Mouse (Mus musculus) heart, adult 9 months (tissue): Measurements from ENCODE around the gene Snrk.
A peak's percentile ranks its signal among the peaks of the same experiment; 100 is the strongest.
"Not testable (repeated sequence)": the region's sequence is repeated elsewhere in the genome, so short reads cannot be mapped to it uniquely, and the experiment has no call there.

Source experiments
- DNase-seq, 2 experiments: peaks; one replicate each; pipeline ENCODE4 v3.0.0; 2022; ENCODE audit warnings: low spot score in 2 of 2

Snrk gene

DNA sequence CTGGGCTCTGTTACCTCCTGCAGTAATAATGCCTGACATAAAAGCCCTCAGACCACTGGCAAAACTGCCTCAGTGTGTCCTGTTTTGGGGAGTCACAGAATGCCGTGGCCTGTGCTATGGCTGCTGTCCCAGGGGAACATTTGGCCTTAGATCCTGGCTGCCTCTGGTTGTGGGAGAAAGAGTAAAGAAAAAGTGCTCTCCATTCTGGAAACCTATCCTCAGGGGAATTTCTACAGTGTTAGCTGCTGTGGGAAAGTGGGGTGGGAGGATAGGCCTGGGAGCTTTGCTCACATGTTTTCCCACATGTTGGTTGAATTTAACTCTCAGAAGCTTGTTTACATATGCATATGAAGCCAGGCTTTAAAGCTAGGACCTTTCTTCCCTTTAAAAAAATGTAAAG, 26.2 kb downstream of the Snrk start:
- DNase-seq, result peak; percentile 50 to 67

- no peak for DNase-seq
Observed at GRCm38 (mm10) chr9:122144776-122145175, 27.7 kb downstream of the Snrk start.

DNA sequence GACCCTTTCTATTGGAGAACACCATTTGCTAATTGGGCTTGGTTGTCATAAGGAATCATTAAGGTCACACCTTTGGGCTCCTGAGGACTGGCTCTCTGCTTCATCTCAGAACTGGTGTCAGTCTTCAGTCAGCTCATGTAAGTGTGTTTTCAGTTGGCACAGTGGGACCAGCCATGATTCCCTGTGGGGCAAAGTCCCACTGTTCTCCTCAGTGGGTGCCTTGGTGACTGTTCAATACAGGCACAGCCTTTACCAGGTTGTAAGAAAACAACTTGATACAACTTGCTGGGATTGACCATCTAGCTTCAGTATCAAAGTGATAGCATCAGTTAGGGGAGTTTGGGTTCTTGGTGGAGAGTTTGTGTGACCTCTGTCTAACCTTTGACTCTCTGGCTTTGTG, 28.6 kb downstream of the Snrk start:
- DNase-seq, result no peak

- DNase-seq, result no peak
Observed at GRCm38 (mm10) chr9:122146124-122146870, 29.2 kb downstream of the Snrk start.

DNA sequence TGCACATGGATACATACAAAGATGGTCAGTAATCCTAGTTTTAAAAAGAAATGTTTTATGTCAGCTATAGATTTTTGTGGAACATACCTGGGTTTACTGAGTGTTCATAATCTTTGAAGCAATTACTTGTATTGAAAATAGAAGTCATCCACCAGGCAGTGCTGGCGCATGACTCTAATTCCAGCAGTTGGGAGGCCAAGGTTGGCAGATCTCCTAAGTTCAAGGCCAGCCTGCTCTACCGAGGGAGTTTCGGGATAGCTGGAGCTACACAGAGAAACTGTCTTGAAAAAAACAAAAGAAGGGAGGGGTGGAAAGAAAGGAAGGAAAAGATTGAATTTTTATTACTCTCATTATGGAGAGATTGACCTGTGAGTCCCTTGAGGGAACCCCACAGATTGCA, 31.3 kb downstream of the Snrk start:
- no peak for DNase-seq

- no peak for DNase-seq
Observed at GRCm38 (mm10) chr9:122149997-122150826, 33.1 kb downstream of the Snrk start.

DNA sequence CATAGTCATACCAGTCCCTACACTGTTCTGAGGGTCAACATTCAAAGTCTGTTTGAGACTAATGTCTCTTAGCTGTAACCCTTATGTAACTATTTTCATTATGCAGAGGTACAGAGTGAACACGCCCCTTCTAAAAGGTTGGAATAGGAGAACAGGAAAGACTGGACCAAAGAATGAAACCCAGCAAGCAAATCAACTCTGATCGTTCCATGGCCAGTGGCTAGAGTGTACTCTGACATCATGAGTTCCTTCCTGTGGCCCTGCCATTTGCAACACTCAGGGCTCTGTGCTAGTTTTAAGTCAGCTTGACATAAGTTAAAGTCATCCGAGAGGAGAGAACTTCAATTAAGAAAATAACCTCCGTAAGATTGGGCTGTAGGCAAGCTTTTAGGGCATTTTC, 35.0 kb downstream of the Snrk start:
- DNase-seq, result no peak

GRCm38 (mm10) chr9:122152501-122152900, 35.4 kb downstream of the Snrk start:
- no peak for DNase-seq

- DNase-seq, result no peak
Observed at GRCm38 (mm10) chr9:122153436-122153835, 36.4 kb downstream of the Snrk start.

DNA sequence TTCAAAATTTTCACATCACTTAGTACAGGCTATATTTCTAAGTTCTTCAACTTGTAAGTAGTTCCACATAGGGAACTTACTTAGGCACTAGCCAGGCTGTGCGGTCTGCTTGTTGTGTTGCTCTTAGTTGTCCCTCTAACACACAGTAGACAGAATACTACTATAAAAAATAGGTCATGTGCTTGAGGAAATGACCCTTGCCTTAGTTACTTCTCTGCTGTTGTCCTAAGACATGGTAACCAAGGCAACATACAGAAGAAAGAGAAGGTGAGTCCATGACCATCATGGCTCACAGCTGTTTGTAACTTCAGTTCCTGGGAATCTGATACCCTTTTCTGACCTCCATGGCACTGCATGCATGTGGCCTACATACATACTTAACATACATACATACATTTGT, 38.1 kb downstream of the Snrk start:
- DNase-seq, result no peak

- no peak for DNase-seq
Observed at GRCm38 (mm10) chr9:122156389-122157078, 39.5 kb downstream of the Snrk start.

- no peak for DNase-seq
Observed at GRCm38 (mm10) chr9:122157079-122157441, 40.0 kb downstream of the Snrk start.

DNA sequence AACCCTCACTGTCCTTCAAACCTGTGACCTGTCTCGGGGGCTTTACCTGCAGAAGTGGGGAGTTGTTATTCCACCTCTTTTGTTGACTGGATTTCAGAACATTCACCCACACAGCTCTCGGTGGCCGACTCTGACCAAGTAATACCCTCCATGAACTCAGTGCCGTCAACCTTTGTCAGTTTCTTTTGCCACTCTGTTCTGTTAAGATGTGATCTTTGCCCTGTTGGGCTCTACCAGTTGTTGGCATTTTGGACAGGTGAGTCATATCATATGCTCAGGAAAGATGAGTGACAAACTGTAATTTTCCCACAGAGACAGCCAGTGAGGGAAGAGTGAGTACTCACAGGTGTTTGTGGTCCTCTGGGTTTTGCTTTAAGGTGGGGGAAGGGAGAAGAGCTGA, 47.5 kb downstream of the Snrk start:
- no peak for DNase-seq

DNA sequence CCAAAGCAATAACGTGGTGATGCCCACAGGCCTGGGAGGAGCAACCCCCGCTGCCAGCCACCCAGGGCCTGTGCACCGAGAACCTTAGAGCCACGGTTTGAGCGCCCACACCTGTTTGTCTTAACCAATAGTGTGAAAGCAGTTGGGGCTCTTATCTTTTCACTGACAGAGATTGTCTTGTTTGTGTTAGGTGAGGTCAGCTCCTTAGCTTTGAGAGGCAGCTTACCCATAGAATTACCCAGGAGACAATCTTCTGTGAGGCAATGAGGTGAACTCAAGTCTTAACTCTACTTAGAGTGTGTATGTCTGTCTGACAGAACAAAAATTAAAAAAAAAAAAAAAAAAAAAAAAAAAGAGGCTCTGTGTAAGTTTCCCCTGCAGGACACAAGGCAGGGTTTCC, 50.7 kb downstream of the Snrk start:
- DNase-seq, result not testable (repeated sequence)

- no peak for DNase-seq
Observed at GRCm38 (mm10) chr9:122169901-122170300, 52.8 kb downstream of the Snrk start.

- DNase-seq, result no peak
Observed at GRCm38 (mm10) chr9:122172612-122173186, 55.6 kb downstream of the Snrk start.

- peak; percentile 64 to 67 for DNase-seq
Observed at GRCm38 (mm10) chr9:122173405-122174233, 56.6 kb downstream of the Snrk start.

GRCm38 (mm10) chr9:122174723-122175122, 57.7 kb downstream of the Snrk start:
- no peak for DNase-seq

- peak; percentile 70 to 73 for DNase-seq
Observed at GRCm38 (mm10) chr9:122177256-122178220, 60.5 kb downstream of the Snrk start.

DNA sequence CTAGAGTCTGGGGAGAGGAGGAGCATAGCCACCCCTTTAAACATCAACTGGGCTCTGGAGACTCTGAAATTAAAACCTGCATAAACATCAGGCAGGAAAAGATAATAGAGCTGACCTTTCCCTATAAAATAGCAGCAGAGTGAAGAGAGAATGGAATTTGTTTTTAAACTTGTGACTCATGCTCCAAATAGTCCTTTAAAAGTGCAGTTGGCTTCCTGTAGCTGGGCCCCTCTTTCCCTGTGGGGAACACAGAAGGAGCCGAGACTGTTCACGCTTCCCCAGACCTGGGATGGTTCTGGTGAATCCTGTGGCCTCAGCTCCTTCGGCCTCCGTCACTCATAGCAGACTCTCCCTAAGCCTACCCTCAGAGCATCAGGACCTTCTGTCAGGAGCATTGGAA, 61.4 kb downstream of the Snrk start:
- no peak for DNase-seq
